Mouse (Mus musculus): Measurements from ENCODE around the gene Plaa.
"Not testable (repeated sequence)": the region's sequence is repeated elsewhere in the genome, so short reads cannot be mapped to it uniquely, and the experiment has no call there.

Gene Plaa

GRCm38 (mm10) chr4:94603031-94603629, at the start of gene Plaa:
Gene Plaa (minus strand): TSS chr4:94603244.
- DNase-seq (ENCODE audit: low spot score): peak; percentile 92

- DNase-seq (ENCODE audit: low spot score): not testable (repeated sequence)
Observed at GRCm38 (mm10) chr4:94650426-94651175, 47.6 kb upstream of the Plaa start.

- DNase-seq (ENCODE audit: low spot score): no peak
Observed at GRCm38 (mm10) chr4:94649920-94650319, 46.9 kb upstream of the Plaa start, which contains the start of gene Lrrc19. Gene Lrrc19 (minus strand): TSS chr4:94650144.

GRCm38 (mm10) chr4:94643141-94643540, 40.1 kb upstream of the Plaa start:
- DNase-seq (ENCODE audit: low spot score): no peak

- DNase-seq (ENCODE audit: low spot score): no peak
Observed at GRCm38 (mm10) chr4:94620077-94620476, 17.0 kb upstream of the Plaa start.

GRCm38 (mm10) chr4:94614627-94615006, 11.6 kb upstream of the Plaa start:
- no peak for DNase-seq (ENCODE audit: low spot score)

GRCm38 (mm10) chr4:94613972-94614626, 11.1 kb upstream of the Plaa start, which contains the start of gene Ift74:
Gene Ift74 (plus strand): TSS chr4:94614491.
- peak; percentile 95 for DNase-seq (ENCODE audit: low spot score)

GRCm38 (mm10) chr4:94610339-94610738, 7.3 kb upstream of the Plaa start:
- no peak for DNase-seq (ENCODE audit: low spot score)

GRCm38 (mm10) chr4:94605591-94605990, 2.5 kb upstream of the Plaa start:
- DNase-seq (ENCODE audit: low spot score): no peak

GRCm38 (mm10) chr4:94604452-94605019, 1.5 kb upstream of the Plaa start:
- DNase-seq (ENCODE audit: low spot score): no peak

- peak; percentile 79 for DNase-seq (ENCODE audit: low spot score)
Observed at GRCm38 (mm10) chr4:94602496-94603030, 481 bp downstream of the Plaa start.

GRCm38 (mm10) chr4:94601395-94601794, 1.6 kb downstream of the Plaa start:
- no peak for DNase-seq (ENCODE audit: low spot score)

- no peak for DNase-seq (ENCODE audit: low spot score)
Observed at GRCm38 (mm10) chr4:94592709-94593108, 10.3 kb downstream of the Plaa start.

- DNase-seq (ENCODE audit: low spot score): peak; percentile 51
Observed at GRCm38 (mm10) chr4:94591765-94592381, 11.2 kb downstream of the Plaa start.

GRCm38 (mm10) chr4:94572677-94573076, 30.4 kb downstream of the Plaa start:
- no peak for DNase-seq (ENCODE audit: low spot score)

GRCm38 (mm10) chr4:94564297-94564696, 38.7 kb downstream of the Plaa start:
- DNase-seq (ENCODE audit: low spot score): no peak

- no peak for DNase-seq (ENCODE audit: low spot score)
Observed at GRCm38 (mm10) chr4:94561954-94562648, 40.9 kb downstream of the Plaa start.

GRCm38 (mm10) chr4:94560316-94560715, 42.7 kb downstream of the Plaa start:
- no peak for DNase-seq (ENCODE audit: low spot score)

- DNase-seq (ENCODE audit: low spot score): no peak
Observed at GRCm38 (mm10) chr4:94559266-94559665, 43.8 kb downstream of the Plaa start.

GRCm38 (mm10) chr4:94557145-94557544, 45.9 kb downstream of the Plaa start:
- DNase-seq (ENCODE audit: low spot score): no peak
